Mouse (Mus musculus): ENCODE results near the gene Rassf1.
A peak's percentile ranks its signal among the peaks of the same experiment; 100 is the strongest.

The Rassf1 gene

GRCm38 (mm10) chr9:107551117-107551889 is at the start of gene Rassf1:
Gene Rassf1 (plus strand): TSS chr9:107551555.
- peak in 1 of 2 experiments; percentile 39 for DNase-seq

GRCm38 (mm10) chr9:107502131-107502846 is 49.1 kb upstream of the Rassf1 start:
- DNase-seq = peak; percentile 70 to 80

GRCm38 (mm10) chr9:107504662-107505537 is 46.5 kb upstream of the Rassf1 start:
- DNase-seq = peak; percentile 42 to 44

GRCm38 (mm10) chr9:107508266-107508665 is 43.1 kb upstream of the Rassf1 start:
- no peak for DNase-seq

- no peak for DNase-seq
These were observed 40.8 kb upstream of the Rassf1 start for GRCm38 (mm10) chr9:107510384-107511100.

- no peak for DNase-seq
These were observed 39.9 kb upstream of the Rassf1 start for GRCm38 (mm10) chr9:107511436-107511835.

- no peak for DNase-seq
These were observed 39.0 kb upstream of the Rassf1 start for GRCm38 (mm10) chr9:107512326-107512725.

GRCm38 (mm10) chr9:107514303-107514955 is 36.9 kb upstream of the Rassf1 start:
- DNase-seq = peak; percentile 94 to 95

- no peak for DNase-seq
These were observed 31.0 kb upstream of the Rassf1 start for GRCm38 (mm10) chr9:107520331-107520730.

- no peak for DNase-seq
These were observed 30.2 kb upstream of the Rassf1 start for GRCm38 (mm10) chr9:107521190-107521589.

- DNase-seq = no peak
These were observed 29.5 kb upstream of the Rassf1 start for GRCm38 (mm10) chr9:107521711-107522399.

- DNase-seq = no peak
These were observed 29.0 kb upstream of the Rassf1 start for GRCm38 (mm10) chr9:107522400-107522711.

GRCm38 (mm10) chr9:107526198-107527026 is 24.9 kb upstream of the Rassf1 start:
- peak in 1 of 2 experiments; percentile 46 for DNase-seq

GRCm38 (mm10) chr9:107533791-107534407 is 17.5 kb upstream of the Rassf1 start, which contains the start of gene Tmem115:
Gene Tmem115 (plus strand): TSS chr9:107533945.
- DNase-seq = peak; percentile 89 to 91

- DNase-seq = peak; percentile 32 to 44
These were observed 16.8 kb upstream of the Rassf1 start for GRCm38 (mm10) chr9:107534408-107535202.

GRCm38 (mm10) chr9:107538231-107538630 is 13.1 kb upstream of the Rassf1 start:
- no peak for DNase-seq

- DNase-seq = no peak
These were observed 12.6 kb upstream of the Rassf1 start for GRCm38 (mm10) chr9:107538711-107539110.

- DNase-seq = no peak
These were observed 11.4 kb upstream of the Rassf1 start for GRCm38 (mm10) chr9:107539940-107540339.

GRCm38 (mm10) chr9:107540420-107540819 is 10.9 kb upstream of the Rassf1 start:
- DNase-seq = no peak
